In the genomic region with DNA sequence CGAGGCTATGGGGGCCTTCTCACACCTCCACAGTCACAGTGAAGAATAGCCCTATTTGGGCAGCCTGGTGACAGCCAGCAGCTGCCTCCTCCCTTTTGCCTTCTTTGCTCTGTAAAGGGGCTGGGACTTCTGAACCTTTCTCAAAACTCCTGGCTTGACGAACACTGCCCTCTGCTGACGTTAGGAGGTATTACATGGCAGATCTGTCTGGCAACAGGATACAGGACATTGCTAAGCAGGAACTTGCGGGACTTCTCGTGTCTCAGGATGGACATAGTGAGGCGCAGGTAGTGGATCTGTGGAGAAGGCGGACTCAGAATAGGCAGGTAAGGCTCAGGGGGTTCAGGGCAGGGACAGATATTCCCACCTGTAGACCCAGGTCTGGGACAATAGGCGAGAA, we compare ENCODE assay signal across 8 mouse cellular contexts. TPM values are rescaled to one million over a fixed set of nuclear protein-coding genes. Genes with fewer than 3 reads are reported as not detected.
A peak's percentile ranks its signal among the peaks of the same experiment; 100 is the strongest.
DNase-seq lines count a peak whose midpoint lies in the region; ATAC-seq lines count a peak whose summit lies in the region.
"Had no signal": no experiment of that assay in that cellular context is flagged by ENCODE, and none has a peak within 500 bp of the region (broad histone marks: within the 10 kb centered on the region; RNA-seq: fewer than 3 reads in every experiment).

No protein-coding gene starts in this region.

- H3K9me3 ChIP-seq in intestine, embryonic 16.5 days (ENCODE audit: control insufficient read depth, low read length): no peaks in the 10 kb centered on the region
- H3K9me3 ChIP-seq in midbrain, embryonic 12.5 days: no peaks in the 10 kb centered on the region
- H3K9me3 ChIP-seq: megakaryocyte, embryonic 14.5 days had no signal

- DNase-seq in ZHBTc4 (ENCODE audit: low read depth, low spot score): peak; percentile 89
- peak; percentile 69 for DNase-seq in gastrocnemius, postnatal 25 days
- DNase-seq in left cerebral cortex, postnatal 4 days: peak; percentile 82
- peak; percentile 90 for DNase-seq in skeletal muscle tissue, adult 2 months (ENCODE audit: low read depth, low spot score)

- no peaks in the 10 kb centered on the region for H3K27me3 ChIP-seq in intestine, embryonic 16.5 days (replicated peaks; ENCODE audit: control insufficient read depth, insufficient read depth, low read length)
- H3K27me3 ChIP-seq in midbrain, embryonic 12.5 days: no peaks in the 10 kb centered on the region
- H3K27me3 ChIP-seq: megakaryocyte, embryonic 14.5 days had no signal

- ATAC-seq in common myeloid progenitor, adult 5-6 weeks (replicated peaks; ENCODE audit: low read depth, poor library complexity, severe bottlenecking): peak; percentile 79
- peak; percentile 34 for ATAC-seq in intestine, embryonic 16.5 days
- ATAC-seq in midbrain, embryonic 12.5 days (ENCODE audit: low FRiP score, low read depth): peak; percentile 45; the same call in 1 of the 2 replicates

- 16% methylated on average over 8 of the region's 8 CpGs for WGBS in intestine, embryonic 16.5 days
- 22% methylated on average over 8 of the region's 8 CpGs for WGBS in midbrain, embryonic 12.5 days

- H3K9ac ChIP-seq in intestine, embryonic 16.5 days (ENCODE audit: low read depth, low read length): no peak overlapping the region
- H3K9ac ChIP-seq in midbrain, embryonic 12.5 days (replicated peaks): no peak overlapping the region

- no peak overlapping the region for H3K4me2 ChIP-seq in intestine, embryonic 16.5 days (ENCODE audit: low read depth, low read length)
- no peak overlapping the region for H3K4me2 ChIP-seq in midbrain, embryonic 12.5 days (replicated peaks)

- H3K4me3 ChIP-seq in intestine, embryonic 16.5 days (ENCODE audit: low read length): no peak overlapping the region
- H3K4me3 ChIP-seq in midbrain, embryonic 12.5 days: no peak overlapping the region
- H3K4me3 ChIP-seq: megakaryocyte, embryonic 14.5 days had no signal

- no peak overlapping the region for H3K27ac ChIP-seq in intestine, embryonic 16.5 days (ENCODE audit: low read length)
- no peak overlapping the region for H3K27ac ChIP-seq in midbrain, embryonic 12.5 days (replicated peaks)

- intact Hi-C loops in left cerebral cortex, postnatal 4 days (cut with DNase I): loop anchor here (5.0 kb wide), 1 partner anchor 166 kb away; no protein-coding TSS in a partner anchor

- H3K4me1 ChIP-seq in intestine, embryonic 16.5 days (ENCODE audit: control insufficient read depth, insufficient read depth, low read length): peaks cover 5% of the 10 kb centered on the region; the same call in 1 of the 2 replicates
- H3K4me1 ChIP-seq in midbrain, embryonic 12.5 days: peaks cover 3% of the 10 kb centered on the region; the same call in 1 of the 2 replicates

- H3K36me3 ChIP-seq in intestine, embryonic 16.5 days (ENCODE audit: control insufficient read depth, insufficient read depth, low read length): peaks cover 4% of the 10 kb centered on the region
- peaks cover 40% of the 10 kb centered on the region; the same call in 1 of the 2 replicates for H3K36me3 ChIP-seq in midbrain, embryonic 12.5 days

RNA-seq across cellular contexts. Expression of gene Mst1, which starts 12.3 kb away (rescaled TPM):
- total RNA-seq in common myeloid progenitor, adult 5-6 weeks (2017): not detected in 2 replicates
- total RNA-seq in gastrocnemius, postnatal 25 days (2021): not detected
- polyA plus RNA-seq in intestine, embryonic 16.5 days (2015; fragmentation: Nextera tagmentation; extraction: Ambion mirVana): 1.8 and 2.0 TPM in 2 replicates
- total RNA-seq in left cerebral cortex, postnatal 4 days (2021): not detected
- polyA plus RNA-seq in midbrain, embryonic 12.5 days (2016; fragmentation: Nextera tagmentation; extraction: Ambion mirVana): 0.14 TPM in 1 of 2 replicates, not detected in the other

RNA-seq across cellular contexts. Expression of gene Amigo3, which starts 14.9 kb away (rescaled TPM):
- 0.49 and 3.3 TPM in 2 replicates for total RNA-seq in common myeloid progenitor, adult 5-6 weeks (2017)
- total RNA-seq in gastrocnemius, postnatal 25 days (2021): 1 to 10 TPM; 1.9 to 2.4 TPM
- polyA plus RNA-seq in intestine, embryonic 16.5 days (2015; fragmentation: Nextera tagmentation; extraction: Ambion mirVana): 3.2 and 4.2 TPM in 2 replicates
- total RNA-seq in left cerebral cortex, postnatal 4 days (2021): 1 to 10 TPM; 1.6 to 2.8 TPM
- polyA plus RNA-seq in midbrain, embryonic 12.5 days (2016; fragmentation: Nextera tagmentation; extraction: Ambion mirVana): 3.2 and 4.6 TPM in 2 replicates

RNA-seq across cellular contexts. Expression of gene Rnf123, which starts 15.2 kb away (rescaled TPM):
- 25.7 and 26.2 TPM in 2 replicates for total RNA-seq in common myeloid progenitor, adult 5-6 weeks (2017)
- 100 to 1,000 TPM; 163 to 169 TPM for total RNA-seq in gastrocnemius, postnatal 25 days (2021)
- polyA plus RNA-seq in intestine, embryonic 16.5 days (2015; fragmentation: Nextera tagmentation; extraction: Ambion mirVana): 20.3 and 22.3 TPM in 2 replicates
- total RNA-seq in left cerebral cortex, postnatal 4 days (2021): 10 to 100 TPM; 92.5 to 93.8 TPM
- 41.2 and 43.4 TPM in 2 replicates for polyA plus RNA-seq in midbrain, embryonic 12.5 days (2016; fragmentation: Nextera tagmentation; extraction: Ambion mirVana)

RNA-seq across cellular contexts. Expression of gene Gmppb, which starts 18.9 kb away (rescaled TPM):
- total RNA-seq in common myeloid progenitor, adult 5-6 weeks (2017): 10.7 and 13.0 TPM in 2 replicates
- total RNA-seq in gastrocnemius, postnatal 25 days (2021): 1 to 10 TPM; 6.0 to 6.2 TPM
- 105 and 115 TPM in 2 replicates for polyA plus RNA-seq in intestine, embryonic 16.5 days (2015; fragmentation: Nextera tagmentation; extraction: Ambion mirVana)
- 10 to 100 TPM; 15.2 to 15.5 TPM for total RNA-seq in left cerebral cortex, postnatal 4 days (2021)
- 17.3 and 18.2 TPM in 2 replicates for polyA plus RNA-seq in midbrain, embryonic 12.5 days (2016; fragmentation: Nextera tagmentation; extraction: Ambion mirVana)

RNA-seq across cellular contexts. Expression of gene Apeh, which starts 26.5 kb away (rescaled TPM):
- total RNA-seq in common myeloid progenitor, adult 5-6 weeks (2017): 60.8 and 79.3 TPM in 2 replicates
- total RNA-seq in gastrocnemius, postnatal 25 days (2021): 10 to 100 TPM; 32.9 to 34.4 TPM
- polyA plus RNA-seq in intestine, embryonic 16.5 days (2015; fragmentation: Nextera tagmentation; extraction: Ambion mirVana): 105 and 109 TPM in 2 replicates
- total RNA-seq in left cerebral cortex, postnatal 4 days (2021): 10 to 100 TPM; 46.1 to 50.1 TPM
- 63.2 and 70.2 TPM in 2 replicates for polyA plus RNA-seq in midbrain, embryonic 12.5 days (2016; fragmentation: Nextera tagmentation; extraction: Ambion mirVana)
